Mouse (Mus musculus) intestine, embryonic 15.5 days (tissue): ENCODE results near the gene Polm. TPM values are rescaled to one million over a fixed set of nuclear protein-coding genes. Genes with fewer than 3 reads are reported as not detected.
A peak's percentile ranks its signal among the peaks of the same experiment; 100 is the strongest.

Source experiments
- ATAC-seq: fragments of 200-750 bp; cut with Nextera tagmentation; 2 replicates; pipeline ENCODE4 v1.8.0; 2017; ENCODE audit warnings: moderate TSS enrichment, moderate library complexity
- H3K27ac ChIP-seq: fragments of 300-500 bp; sonication (generic); 2 replicates; pipeline ENCODE4 v1.5.1; 2015; ENCODE audit warnings: mild to moderate bottlenecking, inconsistent platforms
- H3K27me3 ChIP-seq: fragments of 300-500 bp; sonication (generic); replicated peaks from 2 replicates; pipeline ENCODE4 v1.6.1; 2015; ENCODE audit warnings: inconsistent platforms
- H3K36me3 ChIP-seq: fragments of 300-500 bp; sonication (generic); 2 replicates; pipeline ENCODE4 v1.6.1; 2015; ENCODE audit warnings: inconsistent platforms
- H3K4me1 ChIP-seq: fragments of 300-500 bp; sonication (generic); replicated peaks from 2 replicates; pipeline ENCODE4 v1.6.1; 2015; ENCODE audit warnings: inconsistent platforms
- H3K4me2 ChIP-seq: fragments of 300-500 bp; sonication (generic); replicated peaks from 2 replicates; pipeline ENCODE4 v1.6.1; 2015; ENCODE audit warnings: mild to moderate bottlenecking, inconsistent platforms
- H3K4me3 ChIP-seq: fragments of 300-500 bp; sonication (generic); replicated peaks from 2 replicates; pipeline ENCODE4 v1.5.1; 2015; ENCODE audit warnings: inconsistent platforms
- H3K9ac ChIP-seq: fragments of 300-500 bp; sonication (generic); 2 replicates; pipeline ENCODE4 v1.6.1; 2015; ENCODE audit warnings: inconsistent platforms
- H3K9me3 ChIP-seq: fragments of 300-500 bp; sonication (generic); 2 replicates; pipeline ENCODE4 v1.6.1; 2016; ENCODE audit warnings: inconsistent platforms
- WGBS: fragments of 180-500 bp; shearing (Covaris S2); methylation state at CpG from one replicate; pipeline ENCODE4 v1.1.7; 2015; 5-methylcytosine and 5-hydroxymethylcytosine counted together
- polyA plus RNA-seq: library from polyadenylated mRNA; unstranded; fragments of >200 nt; fragmentation: Nextera tagmentation; extraction: Ambion mirVana; gene quantifications from 2 replicates; pipeline ENCODE4 v1.2.1, GENCODE M21; 2015

Gene Polm
- polyA plus RNA-seq, 1 experiment from 2014 or later: 11.4 TPM

GRCm38 (mm10) chr11:5851021-5851736 is 13.4 kb upstream of the Polm start:
- no peak overlapping the region for H3K9ac ChIP-seq
- H3K9me3 ChIP-seq: no peaks in the 10 kb centered on the region
- ATAC-seq: no peak
- no peak overlapping the region; the same call in 1 of the 2 replicates for H3K27ac ChIP-seq
- H3K4me1 ChIP-seq: 0 out of 2 replicates have a peak, but pooled peaks cover 3% of the 10 kb centered on the region
- no peaks in the 10 kb centered on the region for H3K36me3 ChIP-seq
- no peak overlapping the region for H3K4me2 ChIP-seq
- H3K4me3 ChIP-seq: no peak overlapping the region
- no peaks in the 10 kb centered on the region for H3K27me3 ChIP-seq
- 47% methylated on average over 4 of the region's 4 CpGs for WGBS

GRCm38 (mm10) chr11:5850452-5850851 is 12.6 kb upstream of the Polm start:
- Histone ChIP-seq H3K9ac (no peak overlapping the region), H3K4me1 (no peaks in the 10 kb centered on the region), H3K4me2 (no peak overlapping the region), H3K4me3 (no peak overlapping the region), H3K27me3 (no peaks in the 10 kb centered on the region), H3K36me3 (no peaks in the 10 kb centered on the region), H3K27ac (no peak overlapping the region), H3K9me3 (no peaks in the 10 kb centered on the region)
- no peak for ATAC-seq
- 51% methylated on average over 5 of the region's 5 CpGs for WGBS

GRCm38 (mm10) chr11:5849316-5849715 is 11.5 kb upstream of the Polm start:
- H3K36me3 ChIP-seq: no peaks in the 10 kb centered on the region
- H3K9ac ChIP-seq: no peak overlapping the region
- H3K27ac ChIP-seq: no peak overlapping the region
- no peak overlapping the region for H3K4me3 ChIP-seq
- no peaks in the 10 kb centered on the region for H3K4me1 ChIP-seq
- no peak for ATAC-seq
- no peaks in the 10 kb centered on the region for H3K9me3 ChIP-seq
- no peaks in the 10 kb centered on the region for H3K27me3 ChIP-seq
- no peak overlapping the region for H3K4me2 ChIP-seq
- WGBS: 61% methylated on average over 2 of the region's 2 CpGs

- H3K27me3 ChIP-seq: no peaks in the 10 kb centered on the region
- no peaks in the 10 kb centered on the region for H3K36me3 ChIP-seq
- WGBS: 67% methylated on average over 6 of the region's 6 CpGs
- no peak overlapping the region for H3K4me3 ChIP-seq
- no peak overlapping the region for H3K4me2 ChIP-seq
- no peak overlapping the region for H3K9ac ChIP-seq
- no peak for ATAC-seq
- H3K4me1 ChIP-seq: no peaks in the 10 kb centered on the region
- H3K27ac ChIP-seq: no peak overlapping the region
- H3K9me3 ChIP-seq: no peaks in the 10 kb centered on the region
Measured at GRCm38 (mm10) chr11:5848741-5849140, 10.9 kb upstream of the Polm start.

- H3K4me2 ChIP-seq: no peak overlapping the region
- no peaks in the 10 kb centered on the region for H3K36me3 ChIP-seq
- peak; percentile 62; the same call in 1 of the 2 replicates for ATAC-seq
- H3K9ac ChIP-seq: no peak overlapping the region
- H3K27me3 ChIP-seq: no peaks in the 10 kb centered on the region
- 62% methylated on average over 7 of the region's 7 CpGs for WGBS
- no peaks in the 10 kb centered on the region for H3K9me3 ChIP-seq
- H3K4me1 ChIP-seq: no peaks in the 10 kb centered on the region
- no peak overlapping the region for H3K27ac ChIP-seq
- no peak overlapping the region for H3K4me3 ChIP-seq
Measured at GRCm38 (mm10) chr11:5846639-5847345, 9.0 kb upstream of the Polm start.

- Histone ChIP-seq H3K36me3 (no peaks in the 10 kb centered on the region), H3K27ac (no peak overlapping the region), H3K27me3 (no peaks in the 10 kb centered on the region), H3K9ac (no peak overlapping the region), H3K4me2 (no peak overlapping the region), H3K9me3 (no peaks in the 10 kb centered on the region), H3K4me1 (no peaks in the 10 kb centered on the region), H3K4me3 (no peak overlapping the region)
- WGBS: 80% methylated on average over 3 of the region's 3 CpGs
- no peak for ATAC-seq
Measured at GRCm38 (mm10) chr11:5843131-5843530, 5.3 kb upstream of the Polm start.

GRCm38 (mm10) chr11:5841751-5842150 is 3.9 kb upstream of the Polm start:
- Histone ChIP-seq H3K4me3 (no peak overlapping the region), H3K27ac (no peak overlapping the region), H3K36me3 (no peaks in the 10 kb centered on the region), H3K9me3 (no peaks in the 10 kb centered on the region), H3K27me3 (no peaks in the 10 kb centered on the region), H3K4me1 (0 out of 2 replicates have a peak, but pooled peaks cover 2% of the 10 kb centered on the region), H3K4me2 (no peak overlapping the region), H3K9ac (no peak overlapping the region)
- 95% methylated on average over 2 of the region's 2 CpGs for WGBS
- ATAC-seq: no peak

- H3K4me1 ChIP-seq: 0 out of 2 replicates have a peak, but pooled peaks cover 2% of the 10 kb centered on the region
Measured at GRCm38 (mm10) chr11:5840346-5840745, 2.5 kb upstream of the Polm start.

GRCm38 (mm10) chr11:5836126-5836525 is 1.7 kb downstream of the Polm start:
- Histone ChIP-seq H3K4me3 (no peak overlapping the region), H3K4me2 (no peak overlapping the region), H3K27me3 (no peaks in the 10 kb centered on the region), H3K4me1 (0 out of 2 replicates have a peak, but pooled peaks cover 2% of the 10 kb centered on the region), H3K9ac (no peak overlapping the region), H3K27ac (no peak overlapping the region), H3K9me3 (no peaks in the 10 kb centered on the region), H3K36me3 (peaks cover 9% of the 10 kb centered on the region; the same call in 1 of the 2 replicates)
- no peak for ATAC-seq
- WGBS: 61% methylated on average over 1 of the region's 1 CpGs

More at GRCm38 (mm10) chr11:5840346-5840745, 2.5 kb upstream of the Polm start:
- Histone ChIP-seq H3K27ac (no peak overlapping the region), H3K9ac (no peak overlapping the region), H3K9me3 (no peaks in the 10 kb centered on the region), H3K4me3 (no peak overlapping the region), H3K36me3 (no peaks in the 10 kb centered on the region), H3K4me2 (no peak overlapping the region), H3K27me3 (no peaks in the 10 kb centered on the region)
- WGBS: 86% methylated on average over 7 of the region's 7 CpGs
- no peak for ATAC-seq

GRCm38 (mm10) chr11:5835057-5835456 is 2.8 kb downstream of the Polm start:
- no peak overlapping the region for H3K4me2 ChIP-seq
- H3K36me3 ChIP-seq: peaks cover 9% of the 10 kb centered on the region; the same call in 1 of the 2 replicates
- no peaks in the 10 kb centered on the region for H3K9me3 ChIP-seq
- no peaks in the 10 kb centered on the region for H3K27me3 ChIP-seq
- H3K27ac ChIP-seq: no peak overlapping the region
- H3K4me1 ChIP-seq: 0 out of 2 replicates have a peak, but pooled peaks cover 2% of the 10 kb centered on the region
- 89% methylated on average over 7 of the region's 7 CpGs for WGBS
- no peak overlapping the region for H3K9ac ChIP-seq
- no peak for ATAC-seq
- no peak overlapping the region for H3K4me3 ChIP-seq

- 0 out of 2 replicates have a peak, but pooled peaks cover 2% of the 10 kb centered on the region for H3K4me1 ChIP-seq
- no peak overlapping the region for H3K27ac ChIP-seq
- H3K4me2 ChIP-seq: no peak overlapping the region
- no peak overlapping the region for H3K4me3 ChIP-seq
- no peak for ATAC-seq
- WGBS: 88% methylated on average over 9 of the region's 9 CpGs
- no peaks in the 10 kb centered on the region for H3K9me3 ChIP-seq
- H3K36me3 ChIP-seq: peaks cover 13% of the 10 kb centered on the region; the same call in 1 of the 2 replicates
- no peak overlapping the region for H3K9ac ChIP-seq
- no peaks in the 10 kb centered on the region for H3K27me3 ChIP-seq
Measured at GRCm38 (mm10) chr11:5834506-5834905, 3.3 kb downstream of the Polm start.

- H3K4me2 ChIP-seq: no peak overlapping the region
- 89% methylated on average over 12 of the region's 12 CpGs for WGBS
- H3K4me1 ChIP-seq: no peaks in the 10 kb centered on the region
- H3K9ac ChIP-seq: no peak overlapping the region
- no peaks in the 10 kb centered on the region for H3K27me3 ChIP-seq
- no peak overlapping the region for H3K4me3 ChIP-seq
- no peak overlapping the region for H3K27ac ChIP-seq
- peaks cover 22% of the 10 kb centered on the region; the same call in 1 of the 2 replicates for H3K36me3 ChIP-seq
- ATAC-seq: no peak
- H3K9me3 ChIP-seq: no peaks in the 10 kb centered on the region
Measured at GRCm38 (mm10) chr11:5829327-5829726, 8.5 kb downstream of the Polm start.
